Mouse (Mus musculus) cerebellum, adult 9-10 months (tissue): ENCODE data around the gene Ktn1.

Experiments
- DNase-seq: peaks from one replicate; pipeline ENCODE4 v3.0.0; 2022

Gene Ktn1

DNA sequence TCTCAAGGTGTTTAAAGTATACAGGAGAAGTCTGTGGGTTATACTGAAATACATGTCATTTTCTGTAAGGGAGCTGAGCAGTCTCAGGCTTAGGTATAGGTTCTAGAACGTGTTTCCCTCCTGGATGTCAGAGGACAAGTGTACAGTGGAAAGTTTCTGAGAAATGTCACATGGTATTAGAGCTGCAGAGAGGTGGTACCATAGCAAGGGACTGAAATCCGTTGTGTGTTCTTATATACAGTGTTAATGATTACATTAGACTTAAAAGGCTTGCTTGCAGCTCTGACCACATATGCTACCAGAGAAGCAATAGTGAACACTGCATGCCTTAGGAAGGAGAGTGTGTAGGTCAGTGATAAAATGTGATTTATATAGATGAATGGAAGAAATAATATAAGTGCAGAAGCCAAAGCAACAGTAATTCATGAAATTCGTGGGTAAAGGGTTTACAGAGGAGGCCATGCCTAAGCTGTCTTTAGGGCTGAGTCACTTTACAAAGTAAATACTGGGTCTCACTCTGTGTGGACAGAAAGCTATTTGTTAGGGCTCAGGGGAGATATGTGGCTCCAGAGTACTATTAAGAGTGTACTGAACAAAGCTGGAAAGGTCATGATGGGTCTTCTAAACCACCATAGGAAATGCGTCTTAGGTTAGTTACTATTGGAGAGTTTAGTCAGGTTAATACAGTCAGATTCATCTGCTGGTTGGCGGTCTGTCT, 17.0 kb downstream of the Ktn1 start:
- no peak for DNase-seq

DNA sequence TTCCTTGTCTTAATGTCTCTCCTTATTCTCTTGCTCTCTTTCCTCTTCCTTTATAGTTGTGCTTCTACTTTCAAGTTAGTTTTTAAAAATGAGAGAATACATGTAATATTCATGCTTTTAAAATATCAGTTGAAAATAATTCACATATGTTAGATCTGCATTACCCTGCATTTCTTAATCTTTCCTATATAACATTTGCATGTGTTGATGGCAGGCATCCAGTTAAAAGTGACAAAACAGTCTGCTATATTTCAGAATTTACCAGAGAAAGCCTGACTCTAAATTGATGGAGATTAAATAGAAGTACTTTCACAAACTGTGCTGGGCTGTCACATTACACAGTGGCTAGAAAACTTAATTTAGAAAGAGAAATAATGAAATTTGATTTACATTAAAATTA, 19.8 kb downstream of the Ktn1 start:
- DNase-seq, result no peak

GRCm38 (mm10) chr14:47682886-47683285, 34.6 kb downstream of the Ktn1 start:
- no peak for DNase-seq

DNA sequence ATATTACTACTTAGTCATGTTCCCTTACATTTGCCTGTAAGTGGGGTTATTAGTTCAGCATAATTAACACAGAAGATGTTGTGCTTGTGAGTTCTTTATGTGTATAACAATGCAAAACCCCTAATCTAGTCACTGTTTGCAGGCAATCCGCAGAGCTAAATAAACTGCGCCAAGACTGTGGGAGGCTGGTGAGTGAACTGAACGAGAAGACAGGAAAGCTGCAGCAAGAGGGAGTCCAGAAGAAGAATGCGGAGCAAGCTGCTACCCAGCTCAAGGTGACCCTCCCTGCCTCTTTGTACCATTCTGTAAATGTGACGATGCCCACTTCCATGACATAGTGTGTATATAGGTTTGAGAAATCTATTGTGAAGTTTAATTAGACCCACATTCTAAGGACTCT, 36.3 kb downstream of the Ktn1 start:
- DNase-seq, result no peak

DNA sequence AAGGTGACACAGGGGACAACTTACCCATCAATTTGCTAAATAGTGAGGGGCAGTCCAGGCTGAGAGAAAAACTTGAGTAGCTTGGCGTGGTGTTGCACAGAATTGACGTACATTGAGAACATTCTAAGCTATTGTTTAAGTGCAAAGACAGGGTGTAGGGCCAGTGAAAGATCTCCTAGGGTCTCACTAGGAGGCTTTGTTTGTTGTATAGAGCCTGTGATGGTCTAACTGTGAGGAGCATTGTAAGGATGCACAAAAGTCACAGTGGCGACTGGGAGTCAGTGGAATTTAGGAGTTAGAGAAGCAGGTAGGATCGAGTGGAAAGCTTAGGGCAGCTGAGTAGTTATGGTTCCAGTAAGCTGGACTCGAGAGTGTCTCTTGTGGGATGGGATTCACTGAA, 50.9 kb downstream of the Ktn1 start:
- no peak for DNase-seq

GRCm38 (mm10) chr14:47709546-47709945, 61.3 kb downstream of the Ktn1 start:
- DNase-seq, result no peak

GRCm38 (mm10) chr14:47715771-47716170, 67.5 kb downstream of the Ktn1 start:
- DNase-seq, result no peak

GRCm38 (mm10) chr14:47717916-47718606, 69.8 kb downstream of the Ktn1 start:
- DNase-seq, result no peak

GRCm38 (mm10) chr14:47720023-47720422, 71.8 kb downstream of the Ktn1 start:
- no peak for DNase-seq

DNA sequence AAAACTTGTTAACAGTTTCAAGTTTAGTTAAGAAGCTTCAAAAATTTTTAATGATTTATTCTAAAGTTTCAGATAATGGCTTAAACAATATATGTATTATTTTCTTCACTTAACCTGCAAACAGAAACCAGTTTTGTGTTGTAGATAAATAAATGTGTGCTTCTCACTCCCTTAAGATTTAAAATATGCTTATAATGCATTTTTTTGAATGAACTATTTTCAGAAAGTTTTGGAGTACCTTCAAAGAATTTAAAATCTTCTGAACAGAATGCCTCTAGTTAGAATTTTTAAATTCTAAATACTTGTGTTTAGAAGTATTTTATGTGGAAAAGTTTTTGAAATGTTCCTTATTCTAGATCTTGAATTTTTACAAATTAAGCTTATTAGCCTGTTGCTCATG, 74.8 kb downstream of the Ktn1 start:
- DNase-seq, result no peak

DNA sequence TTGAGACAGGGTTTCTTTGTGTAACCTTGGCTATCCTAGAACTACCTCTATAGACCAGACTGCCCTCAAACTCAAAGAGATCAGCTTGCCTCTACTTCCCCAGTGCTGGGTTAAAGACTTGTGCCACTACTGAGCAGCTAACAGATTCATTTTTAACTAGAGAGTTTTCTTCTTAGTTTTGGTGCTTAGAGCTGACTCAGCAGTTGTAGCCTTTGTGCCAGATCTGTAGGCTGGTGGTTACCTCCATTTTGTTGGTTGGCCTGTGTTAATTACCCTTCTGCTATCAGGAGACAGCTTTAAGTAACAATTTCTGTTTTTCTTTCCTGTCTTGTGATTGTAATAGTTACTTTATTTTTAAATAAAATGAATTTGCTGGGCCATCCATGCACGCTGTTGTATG, 80.3 kb downstream of the Ktn1 start:
- DNase-seq, result no peak

GRCm38 (mm10) chr14:47735354-47735753, 87.1 kb downstream of the Ktn1 start:
- DNase-seq, result no peak

DNA sequence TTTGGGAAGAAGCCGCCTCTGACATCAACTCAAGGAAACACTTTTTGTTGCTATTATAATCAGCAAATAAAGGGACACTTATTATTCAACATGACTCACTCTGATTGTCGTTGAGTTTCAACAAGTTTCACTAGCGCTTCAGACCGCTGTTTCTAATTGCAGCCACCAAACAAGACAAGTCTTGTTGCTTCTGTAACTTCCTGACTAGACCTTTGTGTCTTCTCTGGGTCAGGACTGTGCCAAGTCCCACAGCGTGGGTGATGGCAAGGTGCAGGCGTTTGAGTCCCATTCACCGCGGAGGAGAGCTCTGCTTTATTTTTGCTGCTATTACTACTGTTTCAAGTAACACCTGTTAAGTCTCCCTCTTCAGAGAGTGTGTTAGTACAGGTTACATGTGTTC, 88.2 kb downstream of the Ktn1 start:
- no peak for DNase-seq

- no peak for DNase-seq
Observed at GRCm38 (mm10) chr14:47740316-47740996, 92.2 kb downstream of the Ktn1 start.

DNA sequence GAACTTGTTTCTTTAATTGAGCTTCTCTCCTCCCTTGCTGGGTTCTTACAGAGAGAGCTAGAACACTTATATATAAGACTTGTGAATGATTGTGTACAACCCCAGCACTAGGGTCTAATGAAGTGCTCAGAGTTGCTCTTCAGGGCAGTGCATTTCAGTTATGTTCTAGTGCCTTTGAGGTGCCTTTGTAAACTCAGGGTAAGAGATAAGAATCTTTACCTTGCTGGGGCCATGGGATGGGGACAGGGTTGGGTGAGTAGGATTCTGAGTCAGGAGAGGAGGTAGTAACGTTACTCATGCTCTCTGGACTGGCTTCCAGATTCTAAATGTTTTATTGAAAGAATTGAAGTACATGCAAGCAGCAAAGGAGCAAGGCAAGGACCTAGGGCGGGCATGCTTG, 92.8 kb downstream of the Ktn1 start:
- no peak for DNase-seq

DNA sequence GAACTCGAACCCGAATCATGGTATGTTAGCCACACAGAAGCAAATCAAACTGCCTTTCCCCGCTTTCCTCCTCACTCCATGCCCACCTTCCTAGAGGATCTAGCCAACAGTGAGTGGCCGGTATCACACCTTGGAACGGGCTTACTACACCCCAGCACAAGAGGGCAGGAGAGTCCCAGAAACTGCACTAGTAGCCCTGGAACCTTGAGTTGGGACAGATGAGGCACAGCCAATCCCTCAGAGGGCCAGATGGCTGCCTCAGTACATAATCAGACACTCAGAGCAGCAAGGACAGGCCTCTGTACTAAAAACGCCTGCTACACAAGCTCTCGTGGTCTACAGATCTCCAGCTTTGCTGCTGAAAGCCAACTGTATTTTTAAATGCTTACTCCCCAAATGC, 94.4 kb downstream of the Ktn1 start:
- DNase-seq, result no peak

- no peak for DNase-seq
Observed at GRCm38 (mm10) chr14:47745086-47745485, 96.8 kb downstream of the Ktn1 start.

DNA sequence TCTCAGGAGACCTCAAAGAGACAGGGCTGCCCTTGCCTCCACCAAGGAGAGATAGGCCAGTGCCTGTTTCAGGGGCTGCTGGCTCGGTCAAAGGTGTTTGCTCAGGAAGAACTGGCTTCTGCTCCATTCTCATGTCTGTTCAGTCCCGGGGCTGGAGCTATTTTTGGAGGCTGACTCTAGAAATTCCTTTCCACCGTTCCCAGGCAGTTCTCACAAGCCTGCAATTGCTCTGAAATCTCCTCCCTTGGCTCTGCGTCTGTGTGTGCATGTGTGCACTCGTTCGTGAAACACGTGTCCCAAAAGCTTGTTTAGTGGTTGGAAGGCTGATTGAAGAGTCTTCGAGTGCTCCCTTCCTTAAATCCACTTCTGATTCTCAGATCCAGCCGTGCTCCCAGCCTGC, 99.3 kb downstream of the Ktn1 start:
- no peak for DNase-seq

- no peak for DNase-seq
Observed at GRCm38 (mm10) chr14:47748714-47749113, 100.5 kb downstream of the Ktn1 start.

DNA sequence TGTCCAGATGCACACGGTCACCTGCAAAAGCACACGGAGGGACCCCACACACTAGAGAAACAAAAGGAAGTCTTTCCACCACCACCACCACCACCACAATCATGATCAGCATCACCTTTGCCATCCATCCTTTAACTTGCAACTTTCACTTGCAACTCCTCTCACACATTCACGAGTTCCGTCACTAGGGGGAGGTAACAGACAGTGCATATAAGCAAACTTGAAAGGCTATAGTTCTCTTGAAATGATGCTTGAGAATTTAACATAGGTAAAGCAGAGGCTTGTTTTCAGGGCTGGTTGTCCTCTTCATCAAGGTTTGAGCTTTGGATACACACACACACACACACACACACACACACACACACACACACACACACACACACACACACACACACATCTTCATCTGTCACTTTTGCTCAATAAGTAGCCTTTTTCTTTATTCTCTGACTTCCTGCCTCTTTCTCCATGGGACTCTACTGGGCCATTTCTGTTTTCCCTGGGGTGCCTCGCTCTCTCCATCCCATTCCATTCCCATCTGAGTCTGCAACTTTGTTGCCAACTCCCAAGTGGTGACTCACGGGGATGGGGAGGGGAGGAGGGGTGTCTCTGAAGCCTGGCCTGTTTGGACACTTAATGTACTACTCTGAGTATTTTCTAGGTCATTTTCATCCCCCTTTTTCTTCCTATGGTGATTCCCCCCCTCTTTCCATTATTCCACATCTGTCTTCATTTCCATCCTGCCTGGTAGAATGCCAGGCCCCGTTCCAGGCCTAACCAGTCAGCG, 103.4 kb downstream of the Ktn1 start:
- DNase-seq, result peak; percentile 66

DNA sequence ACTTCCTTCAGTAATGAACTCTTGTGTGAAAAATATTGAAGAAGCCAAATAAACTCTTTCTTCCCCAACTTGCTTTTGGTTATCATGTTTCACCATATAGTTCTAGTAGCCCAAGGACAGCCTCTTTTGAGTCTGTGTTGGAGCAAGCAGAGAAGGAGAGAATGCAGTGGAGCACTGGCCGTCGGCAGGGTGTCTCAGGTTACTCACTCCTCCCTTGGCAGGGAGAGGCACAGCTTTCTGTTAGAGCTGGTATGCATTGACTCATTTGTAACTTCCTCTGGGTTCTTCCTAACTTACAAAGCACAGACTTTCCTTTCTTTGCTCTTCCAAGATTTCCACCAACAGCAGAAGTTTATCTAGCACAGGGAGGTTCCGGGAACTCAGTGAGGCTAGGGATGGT, 105.3 kb downstream of the Ktn1 start:
- DNase-seq, result no peak

GRCm38 (mm10) chr14:47754253-47754897, 106.1 kb downstream of the Ktn1 start:
- DNase-seq, result no peak
